Mouse (Mus musculus): ENCODE results near the gene Slc18a3.

- TF ChIP-seq CTCF (IDR thresholded peaks at IDR 0.05; ENCODE audit: control insufficient read depth, insufficient read depth, insufficient read length) (no peak), MAX (IDR thresholded peaks at IDR 0.05) (peak; percentile 84), MYOD1 (IDR thresholded peaks at IDR 0.05; ENCODE audit: control insufficient read depth, insufficient read length, low read depth) (peak; percentile 16), USF1 (IDR thresholded peaks at IDR 0.05; ENCODE audit: low read depth) (no peak), CEBPB (IDR thresholded peaks at IDR 0.05; ENCODE audit: low read depth) (no peak)
These were observed 41.7 kb upstream of the Slc18a3 start for GRCm38 (mm10) chr14:32506329-32506728.

Data from C2C12 (cell line).